Mouse (Mus musculus): ENCODE results near the gene Irf2bp2. TPM values are rescaled to one million over a fixed set of nuclear protein-coding genes. Genes with fewer than 3 reads are reported as not detected.
A peak's percentile ranks its signal among the peaks of the same experiment; 100 is the strongest.

Gene Irf2bp2
- polyA plus RNA-seq, 1 experiment = 42.0 TPM

GRCm38 (mm10) chr8:126595204-126596061 lies 1.6 kb upstream of the Irf2bp2 start:
- DNase-seq = peak; percentile 78 to 82
- peaks cover 10% of the 10 kb centered on the region; the same call in 1 of the 2 replicates for H3K4me1 ChIP-seq (ENCODE audit: control insufficient read depth, insufficient read depth, low read length)
- peak overlapping the region; percentile 77 for H3K4me3 ChIP-seq (replicated peaks; ENCODE audit: insufficient read depth, low read depth, low read length)
- peak overlapping the region; percentile 85 for H3K27ac ChIP-seq (ENCODE audit: insufficient read depth, low read length)
- no peak for TF ChIP-seq CTCF (IDR thresholded peaks at IDR 0.05; ENCODE audit: borderline replicate concordance, insufficient read depth, low read depth, low read length)
- H3K27me3 ChIP-seq (ENCODE audit: control insufficient read depth, insufficient read depth, low read length) = no peaks in the 10 kb centered on the region
- 2% methylated on average over 16 of the region's 16 CpGs for WGBS

- under 1% methylated on average over 48 of the region's 48 CpGs for WGBS
- peak overlapping the region; percentile 85 for H3K27ac ChIP-seq (ENCODE audit: insufficient read depth, low read length)
- H3K4me3 ChIP-seq (replicated peaks; ENCODE audit: insufficient read depth, low read depth, low read length) = peak overlapping the region; percentile 77
- H3K27me3 ChIP-seq (ENCODE audit: control insufficient read depth, insufficient read depth, low read length) = no peaks in the 10 kb centered on the region
- DNase-seq = peak; percentile 98 to 99
- H3K4me1 ChIP-seq (ENCODE audit: control insufficient read depth, insufficient read depth, low read length) = peaks cover 10% of the 10 kb centered on the region; the same call in 1 of the 2 replicates
- TF ChIP-seq POLR2A (IDR thresholded peaks at IDR 0.05; ENCODE audit: borderline replicate concordance, insufficient read depth, low read length) (peak; percentile 54), CTCF (IDR thresholded peaks at IDR 0.05; ENCODE audit: borderline replicate concordance, insufficient read depth, low read depth, low read length) (peak; percentile 15; the same call in 1 of the 2 replicates)
These were observed 755 bp upstream of the Irf2bp2 start for GRCm38 (mm10) chr8:126594481-126595000.

GRCm38 (mm10) chr8:126592771-126593571 lies 815 bp downstream of the Irf2bp2 start:
- DNase-seq = peak; percentile 69 to 79
- peak overlapping the region; percentile 95 for H3K4me3 ChIP-seq (replicated peaks; ENCODE audit: insufficient read depth, low read depth, low read length)
- H3K4me1 ChIP-seq (ENCODE audit: control insufficient read depth, insufficient read depth, low read length) = peaks cover 10% of the 10 kb centered on the region; the same call in 1 of the 2 replicates
- WGBS = 4% methylated on average over 113 of the region's 113 CpGs
- H3K27ac ChIP-seq (ENCODE audit: insufficient read depth, low read length) = peak overlapping the region; percentile 93
- no peaks in the 10 kb centered on the region for H3K27me3 ChIP-seq (ENCODE audit: control insufficient read depth, insufficient read depth, low read length)
- no peak for TF ChIP-seq POLR2A (IDR thresholded peaks at IDR 0.05; ENCODE audit: borderline replicate concordance, insufficient read depth, low read length)
- no peak for TF ChIP-seq CTCF (IDR thresholded peaks at IDR 0.05; ENCODE audit: borderline replicate concordance, insufficient read depth, low read depth, low read length)

GRCm38 (mm10) chr8:126592381-126592770 lies 1.4 kb downstream of the Irf2bp2 start:
- TF ChIP-seq POLR2A (IDR thresholded peaks at IDR 0.05; ENCODE audit: borderline replicate concordance, insufficient read depth, low read length) = no peak
- TF ChIP-seq CTCF (IDR thresholded peaks at IDR 0.05; ENCODE audit: borderline replicate concordance, insufficient read depth, low read depth, low read length) = no peak
- H3K4me3 ChIP-seq (replicated peaks; ENCODE audit: insufficient read depth, low read depth, low read length) = peak overlapping the region; percentile 95
- DNase-seq = peak; percentile 68 to 76
- peak overlapping the region; percentile 93 for H3K27ac ChIP-seq (ENCODE audit: insufficient read depth, low read length)
- under 1% methylated on average over 44 of the region's 45 CpGs for WGBS
- H3K27me3 ChIP-seq (ENCODE audit: control insufficient read depth, insufficient read depth, low read length) = no peaks in the 10 kb centered on the region
- H3K4me1 ChIP-seq (ENCODE audit: control insufficient read depth, insufficient read depth, low read length) = peaks cover 10% of the 10 kb centered on the region; the same call in 1 of the 2 replicates

GRCm38 (mm10) chr8:126591821-126592268 lies 1.9 kb downstream of the Irf2bp2 start:
- under 1% methylated on average over 9 of the region's 9 CpGs for whole genome bisulfite sequencing
- peak overlapping the region; percentile 90 for H3K27ac ChIP-seq (ENCODE audit: insufficient read depth, low read length)
- peaks cover 14% of the 10 kb centered on the region; the same call in 1 of the 2 replicates for H3K4me1 ChIP-seq (ENCODE audit: control insufficient read depth, insufficient read depth, low read length)
- no peaks in the 10 kb centered on the region for H3K27me3 ChIP-seq (ENCODE audit: control insufficient read depth, insufficient read depth, low read length)
- no peak for TF ChIP-seq POLR2A (IDR thresholded peaks at IDR 0.05; ENCODE audit: borderline replicate concordance, insufficient read depth, low read length)
- TF ChIP-seq CTCF (IDR thresholded peaks at IDR 0.05; ENCODE audit: borderline replicate concordance, insufficient read depth, low read depth, low read length) = peak; percentile 21; the same call in 1 of the 2 replicates
- DNase-seq = peak; percentile 73 to 79
- H3K4me3 ChIP-seq (replicated peaks; ENCODE audit: insufficient read depth, low read depth, low read length) = peak overlapping the region; percentile 95

GRCm38 (mm10) chr8:126591141-126591820 lies 2.5 kb downstream of the Irf2bp2 start:
- 1% methylated on average over 20 of the region's 20 CpGs for WGBS
- DNase-seq = peak; percentile 77 to 79
- Histone ChIP-seq H3K27me3 (ENCODE audit: control insufficient read depth, insufficient read depth, low read length) (no peaks in the 10 kb centered on the region), H3K27ac (ENCODE audit: insufficient read depth, low read length) (peak overlapping the region; percentile 90), H3K4me1 (ENCODE audit: control insufficient read depth, insufficient read depth, low read length) (peaks cover 16% of the 10 kb centered on the region; the same call in 1 of the 2 replicates), H3K4me3 (replicated peaks; ENCODE audit: insufficient read depth, low read depth, low read length) (peak overlapping the region; percentile 95)
- TF ChIP-seq POLR2A (IDR thresholded peaks at IDR 0.05; ENCODE audit: borderline replicate concordance, insufficient read depth, low read length) (0 out of 2 replicates have a peak, but pooled peaks have one; percentile 9), CTCF (IDR thresholded peaks at IDR 0.05; ENCODE audit: borderline replicate concordance, insufficient read depth, low read depth, low read length) (no peak)

GRCm38 (mm10) chr8:126590599-126590998 lies 3.2 kb downstream of the Irf2bp2 start:
- no peaks in the 10 kb centered on the region for H3K27me3 ChIP-seq (ENCODE audit: control insufficient read depth, insufficient read depth, low read length)
- H3K4me3 ChIP-seq (replicated peaks; ENCODE audit: insufficient read depth, low read depth, low read length) = peak overlapping the region; percentile 68
- TF ChIP-seq POLR2A (IDR thresholded peaks at IDR 0.05; ENCODE audit: borderline replicate concordance, insufficient read depth, low read length) = no peak
- no peak for TF ChIP-seq CTCF (IDR thresholded peaks at IDR 0.05; ENCODE audit: borderline replicate concordance, insufficient read depth, low read depth, low read length)
- peak overlapping the region; percentile 79 for H3K27ac ChIP-seq (ENCODE audit: insufficient read depth, low read length)
- DNase-seq = no peak
- 2% methylated on average over 4 of the region's 4 CpGs for WGBS
- peaks cover 15% of the 10 kb centered on the region for H3K4me1 ChIP-seq (ENCODE audit: control insufficient read depth, insufficient read depth, low read length)
